Comparison of ENCODE assay signal across 17 mouse cellular contexts in the genomic region with DNA sequence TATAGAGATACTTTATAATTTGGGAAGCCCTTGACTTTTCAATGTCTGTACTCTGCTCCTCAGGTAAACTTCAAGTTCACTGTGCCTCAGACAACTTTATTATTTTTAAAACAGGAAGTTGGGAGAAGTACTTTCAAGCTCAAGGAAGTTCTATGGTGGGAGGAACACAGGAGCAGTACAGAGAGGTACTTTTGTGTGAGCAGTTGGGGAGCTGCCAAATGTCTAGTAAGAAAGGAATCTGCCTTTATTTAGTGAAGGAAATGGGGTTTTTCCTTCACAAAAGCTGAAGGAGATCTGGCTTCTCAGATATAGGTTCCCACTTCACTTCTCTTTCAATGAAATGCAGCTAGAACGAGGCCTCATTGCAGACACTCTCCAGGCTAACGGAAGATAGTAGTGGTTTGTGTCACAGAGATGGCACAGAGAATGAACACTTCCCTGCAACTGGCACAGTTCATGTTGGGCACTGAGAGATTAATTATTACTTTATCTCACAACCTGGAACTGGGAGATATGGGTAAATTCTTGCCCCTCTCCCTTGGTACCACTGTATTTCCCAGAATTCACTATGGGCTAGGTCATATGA. TPM values are rescaled to one million over a fixed set of nuclear protein-coding genes. Genes with fewer than 3 reads are reported as not detected.
A peak's percentile ranks its signal among the peaks of the same experiment; 100 is the strongest.
DNase-seq lines count a peak whose midpoint lies in the region; ATAC-seq lines count a peak whose summit lies in the region.
"Had no signal": no experiment of that assay in that cellular context is flagged by ENCODE, and none has a peak within 500 bp of the region (broad histone marks: within the 10 kb centered on the region; RNA-seq: fewer than 3 reads in every experiment).

No protein-coding gene starts in this region.

- no peak overlapping the region for H3K4me2 ChIP-seq in heart, embryonic 12.5 days
- no peak overlapping the region for H3K4me2 ChIP-seq in forebrain, embryonic 15.5 days (replicated peaks)
- no peak overlapping the region for H3K4me2 ChIP-seq in liver, embryonic 12.5 days
- H3K4me2 ChIP-seq: embryonic facial prominence, embryonic 13.5 days had no signal

- WGBS in heart, embryonic 12.5 days: 42% methylated on average over 2 of the region's 2 CpGs
- 57% methylated on average over 2 of the region's 2 CpGs for WGBS in forebrain, embryonic 15.5 days
- 74% methylated on average over 2 of the region's 2 CpGs for WGBS in liver, embryonic 12.5 days (ENCODE audit: insufficient replicate concordance)

- DNase-seq in heart, adult 11 months: no peak
- peak; percentile 26 for DNase-seq in urinary bladder, postnatal 14 days (ENCODE audit: low spot score)
- no peak for DNase-seq in urinary bladder, postnatal 4 days (ENCODE audit: low spot score in 2 of 2)
- peak; percentile 18 for DNase-seq in heart, postnatal 4 days
- no peak for DNase-seq in yolk sac, embryonic 10.5 days (ENCODE audit: low spot score)
- DNase-seq: cerebellum, adult 9-11 months; gastrocnemius, postnatal 14 days; liver; right cerebral cortex, postnatal 14 days had no signal

- no peaks in the 10 kb centered on the region for H3K36me3 ChIP-seq in heart, embryonic 12.5 days
- no peaks in the 10 kb centered on the region for H3K36me3 ChIP-seq in forebrain, embryonic 15.5 days
- no peaks in the 10 kb centered on the region for H3K36me3 ChIP-seq in liver, embryonic 12.5 days
- H3K36me3 ChIP-seq: embryonic facial prominence, embryonic 13.5 days had no signal

- H3K4me3 ChIP-seq in heart, embryonic 12.5 days: no peak overlapping the region
- H3K4me3 ChIP-seq in forebrain, embryonic 15.5 days: no peak overlapping the region
- H3K4me3 ChIP-seq in liver, embryonic 12.5 days: no peak overlapping the region
- H3K4me3 ChIP-seq: embryonic facial prominence, embryonic 13.5 days; layer of hippocampus, adult 2 months; megakaryocyte, embryonic 14.5 days had no signal

- peaks cover 10% of the 10 kb centered on the region; the same call in 1 of the 2 replicates for H3K4me1 ChIP-seq in heart, embryonic 12.5 days (replicated peaks)
- H3K4me1 ChIP-seq in forebrain, embryonic 15.5 days: no peaks in the 10 kb centered on the region
- H3K4me1 ChIP-seq in liver, embryonic 12.5 days: no peaks in the 10 kb centered on the region
- H3K4me1 ChIP-seq: embryonic facial prominence, embryonic 13.5 days; megakaryocyte, embryonic 14.5 days had no signal

- H3K27ac ChIP-seq in heart, embryonic 12.5 days (ENCODE audit: poor library complexity, severe bottlenecking): peak overlapping the region; percentile 55
- H3K27ac ChIP-seq in forebrain, embryonic 15.5 days (replicated peaks): no peak overlapping the region
- H3K27ac ChIP-seq in liver, embryonic 12.5 days: no peak overlapping the region
- H3K27ac ChIP-seq: embryonic facial prominence, embryonic 13.5 days; hindbrain, postnatal 0 days; layer of hippocampus, adult 2 months had no signal

- H3K9ac ChIP-seq in heart, embryonic 12.5 days: no peak overlapping the region
- no peak overlapping the region for H3K9ac ChIP-seq in forebrain, embryonic 15.5 days (replicated peaks)
- no peak overlapping the region for H3K9ac ChIP-seq in liver, embryonic 12.5 days
- H3K9ac ChIP-seq: embryonic facial prominence, embryonic 13.5 days had no signal

- peak; percentile 61; the same call in 1 of the 2 replicates for ATAC-seq in heart, embryonic 12.5 days (ENCODE audit: insufficient number of reproducible peaks, low FRiP score)
- no peak for ATAC-seq in forebrain, embryonic 15.5 days (replicated peaks)
- ATAC-seq in liver, embryonic 12.5 days: no peak
- ATAC-seq: forebrain, embryonic 16.5 days; hindbrain, postnatal 0 days had no signal

- no peaks in the 10 kb centered on the region for H3K27me3 ChIP-seq in heart, embryonic 12.5 days (replicated peaks)
- no peaks in the 10 kb centered on the region for H3K27me3 ChIP-seq in forebrain, embryonic 15.5 days
- H3K27me3 ChIP-seq in liver, embryonic 12.5 days (replicated peaks): no peaks in the 10 kb centered on the region
- H3K27me3 ChIP-seq: embryonic facial prominence, embryonic 13.5 days; megakaryocyte, embryonic 14.5 days had no signal

- H3K9me3 ChIP-seq in heart, embryonic 12.5 days (replicated peaks): no peaks in the 10 kb centered on the region
- H3K9me3 ChIP-seq in forebrain, embryonic 15.5 days: no peaks in the 10 kb centered on the region
- no peaks in the 10 kb centered on the region for H3K9me3 ChIP-seq in liver, embryonic 12.5 days (replicated peaks)
- H3K9me3 ChIP-seq: embryonic facial prominence, embryonic 13.5 days; megakaryocyte, embryonic 14.5 days had no signal

RNA-seq across cellular contexts. Expression of a gene that starts 3.7 kb away (rescaled TPM):
- polyA plus RNA-seq in heart, embryonic 12.5 days (2016; fragmentation: Nextera tagmentation; extraction: Ambion mirVana): 7.3 and 8.5 TPM in 2 replicates
- 1 to 10 TPM; 7.5 to 9.5 TPM for total RNA-seq in heart, postnatal 4 days (2021)
- 49.0 and 53.0 TPM in 2 replicates for polyA plus RNA-seq in forebrain, embryonic 15.5 days (2015; fragmentation: Nextera tagmentation; extraction: Ambion mirVana)
- 0.46 and 0.79 TPM in 2 replicates for polyA plus RNA-seq in liver, embryonic 12.5 days (2016; fragmentation: Nextera tagmentation; extraction: Ambion mirVana)

Comparison
In these comparisons a context has a peak if more than half of its experiments do, and no peak if none do; other contexts are left out.
1. DNase-seq: peak in urinary bladder, postnatal 14 days (single experiment) and heart, postnatal 4 days (single experiment); none in heart, adult 11 months (single experiment), urinary bladder, postnatal 4 days (0 of 2) and yolk sac, embryonic 10.5 days (single experiment).